Mouse (Mus musculus) heart, postnatal 0 days (tissue): ENCODE measurements around the gene Umad1. TPM values are rescaled to one million over a fixed set of nuclear protein-coding genes. Genes with fewer than 3 reads are reported as not detected.

Experiments used
- ATAC-seq: fragments of 200-750 bp; cut with Nextera tagmentation; 2 replicates; pipeline ENCODE4 v1.8.0; 2017; ENCODE audit warnings: low read depth, moderate number of reproducible peaks, moderate library complexity; ENCODE audit not compliant: insufficient read depth
- DNase-seq: peaks from one replicate; pipeline ENCODE4 v3.0.0-alpha.2; 2016; ENCODE audit warnings: low spot score
- H3K27ac ChIP-seq: fragments of 300-500 bp; sonication (generic); 2 replicates; pipeline ENCODE4 v1.5.1; 2014; ENCODE audit warnings: low read depth, mild to moderate bottlenecking
- H3K27me3 ChIP-seq: fragments of 300-500 bp; sonication (generic); 2 replicates; pipeline ENCODE4 v1.6.1; 2014; ENCODE audit warnings: low read length, mixed read lengths; ENCODE audit not compliant: control insufficient read depth, insufficient read depth
- H3K36me3 ChIP-seq: fragments of 300-500 bp; sonication (generic); replicated peaks from 2 replicates; pipeline ENCODE4 v1.6.1; 2014; ENCODE audit warnings: low read length, mixed read lengths; ENCODE audit not compliant: control insufficient read depth, insufficient read depth
- H3K4me1 ChIP-seq: fragments of 300-500 bp; sonication (generic); 2 replicates; pipeline ENCODE4 v1.6.1; 2014; ENCODE audit warnings: antibody characterized with exemption; ENCODE audit not compliant: control insufficient read depth, insufficient read depth
- H3K4me2 ChIP-seq: fragments of 300-500 bp; sonication (generic); 2 replicates; pipeline ENCODE4 v1.6.1; 2014; ENCODE audit warnings: low read depth, mild to moderate bottlenecking, low read length, moderate library complexity
- H3K4me3 ChIP-seq: fragments of 300-500 bp; sonication (generic); 2 replicates; pipeline ENCODE4 v1.5.1; 2014; ENCODE audit warnings: low read depth, low read length
- H3K9ac ChIP-seq: fragments of 300-500 bp; sonication (generic); replicated peaks from 2 replicates; pipeline ENCODE4 v1.6.1; 2014; ENCODE audit warnings: low read depth, low read length, mixed read lengths
- H3K9me3 ChIP-seq: fragments of 300-500 bp; sonication (generic); replicated peaks from 2 replicates; pipeline ENCODE4 v1.6.1; 2016; ENCODE audit warnings: low read length; ENCODE audit not compliant: control insufficient read depth
- CTCF ChIP-seq: IDR thresholded peaks from 2 replicates; pipeline ENCODE4 v1.5.1; 2016; ENCODE audit warnings: antibody characterized with exemption, control low read depth, low read depth
- EP300 ChIP-seq: IDR thresholded peaks from 2 replicates; pipeline ENCODE4 v1.6.1; 2016; ENCODE audit warnings: antibody characterized with exemption, low read depth
- WGBS: fragments of 180-500 bp; shearing (Covaris S2); extraction: QIAGEN DNeasy Blood & Tissue Kit; methylation state at CpG from one replicate; pipeline ENCODE4 v1.1.7; 2014; 5-methylcytosine and 5-hydroxymethylcytosine counted together
- polyA plus RNA-seq: library from polyadenylated mRNA; unstranded; fragments of >200 nt; fragmentation: Nextera tagmentation; extraction: Ambion mirVana; gene quantifications from 2 replicates; pipeline ENCODE4 v1.2.1, GENCODE M21; 2015
- total RNA-seq: library from RNA; depleted of rRNA; stranded (reverse); fragments of >200 nt; gene quantifications from 2 replicates; pipeline ENCODE4 v1.2.3, GENCODE M21; 2014; ENCODE audit warnings: low replicate concordance

Gene Umad1
- total and polyA plus RNA-seq, 2 experiments from 2014 or later = 7.8 to 18.2 TPM

DNA sequence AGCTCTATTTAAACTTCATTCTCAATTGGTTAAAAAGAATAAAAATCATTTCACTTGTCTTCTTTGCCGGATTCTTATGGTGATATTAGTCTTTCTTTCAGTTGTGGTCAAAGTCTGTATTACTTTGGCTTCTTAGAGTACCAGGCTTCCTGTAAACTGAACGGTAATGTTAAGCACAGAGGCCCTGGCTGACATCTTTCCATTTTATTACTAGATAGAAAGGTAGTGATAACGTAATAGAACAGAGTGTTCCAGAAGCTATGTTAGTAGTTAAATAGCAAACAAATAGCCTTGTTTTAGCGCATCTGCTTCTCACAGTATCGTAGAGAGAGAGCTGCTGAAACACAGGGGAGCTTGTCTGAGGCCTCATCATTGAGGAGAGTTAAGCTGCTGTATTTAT lies 146.8 kb downstream of the Umad1 start:
- H3K36me3 ChIP-seq = peaks cover 5% of the 10 kb centered on the region; the same call in 1 of the 2 replicates
- TF ChIP-seq CTCF (no peak), EP300 (no peak)
- H3K9me3 ChIP-seq = no peaks in the 10 kb centered on the region
- no peak overlapping the region for H3K4me3 ChIP-seq
- no peak overlapping the region for H3K9ac ChIP-seq
- no peaks in the 10 kb centered on the region for H3K27me3 ChIP-seq
- WGBS = 85% methylated on average over 5 of the region's 5 CpGs
- ATAC-seq (no peak), DNase-seq (no peak)
- H3K4me1 ChIP-seq = peaks cover 3% of the 10 kb centered on the region; the same call in 1 of the 2 replicates
- no peak overlapping the region for H3K27ac ChIP-seq
- no peak overlapping the region for H3K4me2 ChIP-seq

DNA sequence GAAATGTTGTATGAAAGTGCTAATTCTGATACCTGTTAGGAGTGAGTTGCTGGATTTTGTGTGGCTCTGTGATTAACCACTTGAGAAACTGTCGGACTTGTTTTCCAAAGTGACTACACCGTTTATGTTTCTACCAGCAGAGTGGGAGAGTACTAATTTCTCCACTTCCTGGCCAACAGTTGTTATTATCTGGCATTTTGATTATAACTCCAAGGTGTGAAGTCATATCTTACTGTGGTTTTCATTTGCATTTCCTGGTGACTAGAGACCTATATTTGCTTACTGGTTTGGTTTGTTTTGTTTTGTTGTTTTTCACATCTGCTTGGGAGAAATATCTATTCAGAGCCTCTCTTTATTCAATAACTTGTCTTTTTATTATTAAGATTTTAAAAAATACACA lies 149.2 kb downstream of the Umad1 start:
- ATAC-seq (no peak), DNase-seq (no peak)
- Histone ChIP-seq H3K4me3 (no peak overlapping the region), H3K9ac (no peak overlapping the region), H3K4me2 (no peak overlapping the region), H3K36me3 (no peaks in the 10 kb centered on the region), H3K4me1 (peaks cover 3% of the 10 kb centered on the region; the same call in 1 of the 2 replicates), H3K27me3 (no peaks in the 10 kb centered on the region), H3K9me3 (no peaks in the 10 kb centered on the region), H3K27ac (no peak overlapping the region)
- TF ChIP-seq CTCF = no peak
- TF ChIP-seq EP300 = no peak
- 53% methylated on average over 2 of the region's 2 CpGs for WGBS

DNA sequence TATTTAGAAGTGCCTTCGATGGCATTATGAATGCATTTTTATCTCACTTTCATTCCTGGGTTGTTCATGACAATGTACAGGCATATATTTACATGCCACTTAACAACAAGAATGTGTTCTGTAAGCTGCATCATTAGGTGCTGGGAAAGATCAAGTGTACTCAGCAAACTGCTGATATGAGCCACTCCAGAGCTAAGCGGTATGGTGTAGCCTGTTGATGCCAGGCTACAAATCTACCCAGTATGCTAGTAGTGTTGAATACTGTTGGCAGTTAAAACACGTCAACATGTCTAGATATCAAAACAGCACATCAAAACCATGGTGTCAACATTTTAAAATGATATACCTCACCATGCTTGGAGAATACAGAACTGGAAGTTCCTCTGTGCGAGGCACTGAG lies 150.8 kb downstream of the Umad1 start:
- no peak overlapping the region for H3K4me3 ChIP-seq
- peak overlapping the region; percentile 2 for H3K27ac ChIP-seq
- H3K4me2 ChIP-seq = peak overlapping the region; percentile 15; the same call in 1 of the 2 replicates
- no peaks in the 10 kb centered on the region for H3K27me3 ChIP-seq
- H3K4me1 ChIP-seq = peaks cover 3% of the 10 kb centered on the region; the same call in 1 of the 2 replicates
- peak; percentile 94 for ATAC-seq
- no peak overlapping the region for H3K9ac ChIP-seq
- no peaks in the 10 kb centered on the region for H3K9me3 ChIP-seq
- 0 out of 2 replicates have a peak, but pooled peaks have one; percentile 36 for TF ChIP-seq EP300
- no peak for TF ChIP-seq CTCF
- peak; percentile 55 for DNase-seq
- 38% methylated on average over 4 of the region's 4 CpGs for WGBS
- H3K36me3 ChIP-seq = no peaks in the 10 kb centered on the region

DNA sequence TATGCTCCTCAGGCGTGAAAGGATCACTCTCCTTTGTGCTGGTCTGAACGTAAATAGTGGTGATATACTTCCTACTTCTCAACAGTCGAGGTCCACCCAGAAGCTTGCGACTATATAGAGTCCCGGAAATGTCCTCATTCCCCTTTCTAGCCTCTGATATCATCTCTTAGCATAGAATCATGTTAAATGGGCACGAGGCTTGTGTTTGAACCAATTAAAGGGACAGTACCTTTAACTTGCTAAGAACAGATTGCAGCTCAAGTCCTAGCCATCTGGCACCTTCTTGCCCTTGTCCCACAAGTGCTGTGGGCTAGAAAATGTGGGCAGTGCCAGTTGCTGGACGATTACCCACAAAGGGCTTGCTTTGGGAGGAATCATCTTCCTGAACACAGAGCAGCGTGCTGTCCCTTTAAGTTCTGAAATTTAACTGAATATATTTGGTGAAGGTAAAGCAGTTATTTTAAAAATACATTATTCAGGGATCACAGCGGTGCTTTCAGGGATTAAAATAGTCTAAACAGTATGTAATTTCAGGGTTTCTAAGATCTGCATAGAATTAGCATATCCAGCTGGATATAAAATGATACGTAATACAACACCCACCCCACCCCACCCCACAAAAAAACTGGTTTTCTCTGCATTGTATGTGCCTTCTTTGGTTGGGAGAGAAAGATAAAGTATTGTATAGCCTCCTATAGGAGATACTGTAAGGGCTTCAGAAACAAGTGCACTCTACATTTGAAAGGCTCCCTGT lies 153.9 kb downstream of the Umad1 start:
- H3K27me3 ChIP-seq = no peaks in the 10 kb centered on the region
- DNase-seq (no peak), ATAC-seq (no peak)
- H3K4me2 ChIP-seq = no peak overlapping the region
- no peaks in the 10 kb centered on the region for H3K9me3 ChIP-seq
- H3K27ac ChIP-seq = no peak overlapping the region
- H3K4me1 ChIP-seq = peaks cover 3% of the 10 kb centered on the region; the same call in 1 of the 2 replicates
- TF ChIP-seq CTCF (no peak), EP300 (no peak)
- H3K4me3 ChIP-seq = no peak overlapping the region
- H3K36me3 ChIP-seq = no peaks in the 10 kb centered on the region
- WGBS = 76% methylated on average over 10 of the region's 10 CpGs
- H3K9ac ChIP-seq = no peak overlapping the region

DNA sequence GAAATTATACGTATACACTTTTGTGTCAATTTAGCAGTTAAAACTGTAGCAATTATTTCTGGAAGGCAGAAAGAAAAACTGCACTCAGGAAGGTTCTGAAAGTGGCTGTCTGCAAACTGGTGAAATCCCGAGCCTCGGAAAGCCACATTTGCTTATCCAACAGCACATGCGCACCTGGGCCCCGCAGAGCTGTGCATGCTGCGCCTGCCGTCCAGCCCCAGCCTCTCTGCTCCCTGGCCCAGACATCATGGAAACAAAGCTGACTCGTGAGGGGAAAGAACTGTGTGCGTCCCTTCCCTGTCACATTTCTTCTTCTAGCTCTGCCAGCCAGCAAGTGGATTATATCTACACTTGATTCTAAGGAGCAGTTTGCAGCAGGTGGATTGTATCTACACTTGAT lies 154.9 kb downstream of the Umad1 start:
- no peak overlapping the region for H3K4me3 ChIP-seq
- H3K4me1 ChIP-seq = peaks cover 3% of the 10 kb centered on the region; the same call in 1 of the 2 replicates
- H3K4me2 ChIP-seq = no peak overlapping the region
- no peaks in the 10 kb centered on the region for H3K9me3 ChIP-seq
- whole genome bisulfite sequencing = 77% methylated on average over 9 of the region's 9 CpGs
- no peak overlapping the region for H3K9ac ChIP-seq
- no peaks in the 10 kb centered on the region for H3K27me3 ChIP-seq
- TF ChIP-seq CTCF (no peak), EP300 (no peak)
- ATAC-seq (no peak), DNase-seq (no peak)
- no peak overlapping the region for H3K27ac ChIP-seq
- H3K36me3 ChIP-seq = no peaks in the 10 kb centered on the region

DNA sequence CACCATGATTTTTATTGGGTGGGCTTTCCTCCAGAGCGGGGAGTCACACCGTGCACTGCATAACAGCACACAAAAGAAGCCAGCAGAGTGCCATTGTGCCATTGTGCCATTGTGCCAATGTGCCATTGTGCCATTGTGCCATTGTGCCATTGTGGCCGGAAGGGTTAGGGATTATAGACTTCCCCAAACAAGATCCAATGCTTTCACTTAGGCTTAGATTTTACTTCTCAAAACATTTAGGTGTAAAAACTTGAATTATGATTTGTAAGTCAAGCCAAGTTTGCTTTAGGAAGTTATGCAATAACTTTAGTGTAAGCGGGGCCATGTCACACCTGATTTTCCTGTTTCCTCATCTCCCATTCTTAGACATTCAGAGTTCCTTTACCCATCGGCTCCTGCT lies 156.7 kb downstream of the Umad1 start:
- Histone ChIP-seq H3K4me1 (peaks cover 5% of the 10 kb centered on the region), H3K4me3 (no peak overlapping the region), H3K36me3 (no peaks in the 10 kb centered on the region), H3K9me3 (no peaks in the 10 kb centered on the region), H3K4me2 (no peak overlapping the region), H3K9ac (no peak overlapping the region), H3K27ac (no peak overlapping the region), H3K27me3 (no peaks in the 10 kb centered on the region)
- ATAC-seq (no peak), DNase-seq (no peak)
- no peak for TF ChIP-seq EP300
- no peak for TF ChIP-seq CTCF
- 96% methylated on average over 5 of the region's 5 CpGs for WGBS
